Mouse (Mus musculus) ovary, postnatal 36 days (tissue): Measurements from ENCODE around the gene 4931400O07Rik.

ENCODE experiments used
- DNase-seq: peaks from one replicate; pipeline ENCODE4 v3.0.0; 2022; ENCODE audit warnings: low spot score, mixed read lengths

Gene 4931400O07Rik

DNA sequence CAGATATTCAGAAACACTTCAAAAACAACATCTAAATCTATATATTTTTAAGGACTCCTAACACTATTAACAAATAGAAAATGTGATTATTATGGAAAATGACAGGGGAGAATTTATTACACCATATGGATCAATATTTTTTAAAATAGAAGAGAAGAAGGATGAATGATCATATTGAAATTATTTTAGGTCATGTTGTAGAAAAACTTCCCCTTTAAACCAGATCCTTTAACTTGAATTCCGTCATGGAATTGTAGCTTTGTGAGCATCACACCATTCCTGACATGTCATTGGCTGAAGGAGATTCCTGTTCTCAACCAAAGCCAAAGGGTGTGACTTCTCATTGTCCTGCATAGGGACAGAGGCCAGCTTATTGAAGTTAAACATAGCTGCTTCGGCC lies at the start of gene 4931400O07Rik:
TSS of gene 4931400O07Rik (plus strand) at position 301 of the 400 bp plus-strand sequence.
- no peak for DNase-seq
